Mouse (Mus musculus): ENCODE measurements around the gene Atp5l.

- TF ChIP-seq TAL1 (IDR thresholded peaks at IDR 0.05; ENCODE audit: low read length) (no peak), GATA1 (IDR thresholded peaks at IDR 0.05; ENCODE audit: low read length) (no peak)
Measured at GRCm38 (mm10) chr9:44892664-44893063, 27.9 kb downstream of the Atp5l start.

Measured in erythroblast, embryonic 14.5 days (primary cell).